Mouse (Mus musculus): ENCODE measurements around the gene Btbd3. TPM values are rescaled to one million over a fixed set of nuclear protein-coding genes. Genes with fewer than 3 reads are reported as not detected.

Gene Btbd3
- total RNA-seq, 2 experiments from 2014 or later = 16.2 to 18.6 TPM

GRCm38 (mm10) chr2:138484871-138485270 is 228.5 kb downstream of the Btbd3 start:
- DNase-seq (ENCODE audit: low spot score) = no peak
- intact Hi-C loops (cut with DNase I) = no loop called here

GRCm38 (mm10) chr2:138490688-138491405 is 234.5 kb downstream of the Btbd3 start:
- no peak for DNase-seq (ENCODE audit: low spot score)
- intact Hi-C loops (cut with DNase I) = no loop called here

DNA sequence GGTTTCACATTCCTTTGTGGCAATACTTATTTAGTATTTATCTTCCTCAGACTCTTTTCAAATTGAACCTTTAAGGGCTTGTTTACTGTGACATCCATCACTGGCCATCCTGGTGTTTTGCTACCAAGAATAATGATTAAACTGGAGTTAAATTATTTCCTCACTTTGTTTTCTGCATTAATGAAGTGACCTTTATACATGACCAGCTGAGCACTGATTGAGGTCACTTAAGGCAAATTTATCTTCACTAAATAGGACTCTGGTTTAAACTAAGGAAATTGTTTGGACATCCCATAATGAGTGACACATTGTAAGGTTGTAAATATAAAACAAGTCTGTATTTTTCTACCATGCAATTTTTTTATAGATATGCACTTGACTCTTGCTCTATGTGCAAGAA is 235.8 kb downstream of the Btbd3 start:
- intact Hi-C loops (cut with DNase I) = no loop called here
- DNase-seq (ENCODE audit: low spot score) = no peak

DNA sequence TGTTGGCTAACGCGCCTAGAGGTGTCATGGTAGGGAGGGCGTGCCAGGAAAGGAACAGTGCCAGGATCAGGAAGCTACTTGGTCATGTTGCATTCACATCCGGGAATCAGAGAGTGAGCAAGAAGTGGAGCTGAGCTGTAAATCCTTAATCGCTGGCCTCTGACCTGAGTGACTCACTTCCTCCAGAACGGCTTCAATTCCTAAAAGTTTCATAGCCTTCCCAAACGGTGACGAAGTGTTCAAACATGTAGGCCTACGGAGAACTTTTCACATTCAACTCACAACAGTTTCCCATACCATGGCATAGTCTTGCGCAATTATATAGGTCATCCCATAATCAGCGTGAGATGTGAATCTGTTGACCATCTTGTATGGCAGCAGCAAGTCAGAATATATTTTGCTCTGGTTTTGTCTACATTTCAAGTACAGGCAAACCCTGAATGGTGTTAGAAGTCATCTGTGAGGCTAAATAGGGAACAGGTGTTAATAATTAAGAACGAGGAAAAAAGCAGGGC is 247.6 kb downstream of the Btbd3 start:
- intact Hi-C loops (cut with DNase I) = no loop called here
- no peak for DNase-seq (ENCODE audit: low spot score)

- DNase-seq (ENCODE audit: low spot score) = no peak
- intact Hi-C loops (cut with DNase I) = no loop called here
These were observed 259.2 kb downstream of the Btbd3 start for GRCm38 (mm10) chr2:138515531-138515930.

- intact Hi-C loops (cut with DNase I) = no loop called here
- DNase-seq (ENCODE audit: low spot score) = no peak
These were observed 272.1 kb downstream of the Btbd3 start for GRCm38 (mm10) chr2:138528461-138528860.

DNA sequence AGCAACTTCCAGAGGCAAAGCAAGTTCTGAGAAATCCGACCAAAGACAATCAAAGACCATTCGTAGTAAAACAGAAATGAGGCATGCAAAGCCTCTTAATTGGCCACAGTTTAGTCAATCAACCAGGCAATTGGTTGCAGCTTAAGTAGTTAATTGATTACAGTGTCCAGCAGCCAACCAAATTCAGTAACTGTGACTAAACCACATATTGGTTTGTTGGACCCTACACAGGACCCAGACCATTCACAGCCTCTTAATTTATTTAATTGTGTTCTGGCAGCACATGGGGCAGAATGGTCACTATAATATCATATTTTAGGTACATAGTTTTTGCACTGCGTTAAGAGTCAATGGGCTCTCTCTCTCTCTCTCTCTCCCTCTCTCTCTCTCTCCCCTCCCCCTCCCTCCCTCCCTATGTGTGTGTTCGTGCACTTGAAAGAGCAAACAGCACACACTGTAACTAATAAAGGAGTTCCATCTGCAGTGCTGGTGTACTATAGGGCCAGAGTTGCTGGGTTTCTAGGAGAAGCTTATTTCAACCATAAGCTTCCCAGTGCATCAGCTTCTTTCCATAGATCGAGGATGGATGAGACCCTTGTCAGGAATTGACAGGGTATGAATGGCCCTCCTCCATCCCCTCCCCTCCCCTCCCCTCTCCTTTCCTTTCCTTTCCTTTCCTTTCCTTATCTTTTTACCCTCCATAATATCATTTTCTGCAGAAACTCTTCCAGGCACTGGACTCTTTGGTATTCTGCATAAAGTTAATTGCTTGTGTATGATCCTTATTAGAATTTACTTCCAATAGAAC is 275.0 kb downstream of the Btbd3 start:
- DNase-seq (ENCODE audit: low spot score) = no peak

DNA sequence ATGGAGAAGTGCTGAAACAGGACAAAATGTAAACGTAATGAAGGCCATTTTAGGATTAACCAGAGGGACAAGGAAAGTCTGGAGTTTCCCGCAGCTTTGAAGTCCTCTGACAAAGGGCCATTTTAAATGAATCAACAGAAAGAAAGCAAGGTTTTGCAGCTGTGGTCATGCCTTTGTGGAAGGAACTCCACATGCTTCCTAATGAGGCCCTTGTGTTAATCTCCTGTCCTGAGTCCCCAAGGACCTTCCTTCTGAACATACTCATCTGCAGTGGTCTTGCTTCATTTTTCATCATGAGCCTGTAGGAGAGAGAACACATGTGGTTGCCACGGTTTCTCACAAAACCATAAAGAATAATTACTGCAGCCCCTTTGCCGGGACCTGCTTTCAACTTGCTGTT is 275.6 kb downstream of the Btbd3 start:
- intact Hi-C loops (cut with DNase I) = no loop called here
- DNase-seq (ENCODE audit: low spot score) = no peak

More for the DNA sequence above, 275.0 kb downstream of the Btbd3 start:
- intact Hi-C loops (cut with DNase I) = no loop called here

- no peak for DNase-seq (ENCODE audit: low spot score)
These were observed 283.3 kb downstream of the Btbd3 start for GRCm38 (mm10) chr2:138539655-138540054.

DNA sequence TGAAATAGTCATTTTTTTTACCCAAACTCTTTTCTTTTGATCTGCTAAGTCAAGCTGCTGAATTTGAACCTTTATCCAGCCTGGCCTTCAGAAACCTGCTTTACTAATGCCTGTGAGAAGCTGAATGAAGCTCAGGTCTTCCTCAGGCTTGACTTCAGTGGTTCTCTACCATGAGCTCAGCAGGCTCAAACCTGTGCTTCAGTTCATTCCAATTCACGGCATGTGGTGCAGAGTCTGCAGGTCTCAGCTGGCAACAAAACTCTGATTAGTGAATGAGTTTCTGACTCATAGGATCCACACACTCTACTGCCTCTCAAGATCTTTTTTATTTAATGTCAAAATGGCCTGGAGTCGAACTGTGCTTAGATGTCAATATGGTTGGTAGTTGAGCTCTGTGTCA is 292.6 kb downstream of the Btbd3 start:
- DNase-seq (ENCODE audit: low spot score) = no peak
- intact Hi-C loops (cut with DNase I) = no loop called here

More at GRCm38 (mm10) chr2:138539655-138540054, 283.3 kb downstream of the Btbd3 start:
- intact Hi-C loops (cut with DNase I) = no loop called here

DNA sequence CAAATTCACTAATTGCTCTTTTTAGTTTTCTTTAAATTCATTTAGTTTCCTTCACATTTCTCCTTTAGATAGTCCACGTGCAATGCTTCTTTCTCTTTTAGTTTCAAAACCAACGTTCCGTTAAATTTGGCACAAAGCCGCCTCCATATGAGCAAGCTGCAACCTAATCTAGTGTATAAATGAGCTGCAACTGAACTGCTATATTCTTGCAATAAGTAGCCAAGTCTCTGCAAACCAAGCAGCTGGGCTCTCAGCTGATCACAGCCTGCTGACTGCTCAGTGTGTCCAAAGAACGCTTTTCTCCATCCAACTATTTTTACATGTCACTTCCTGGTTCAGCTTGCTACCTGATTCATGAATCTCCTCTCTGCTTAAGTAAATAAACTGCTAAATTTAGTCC is 295.2 kb downstream of the Btbd3 start:
- intact Hi-C loops (cut with DNase I) = no loop called here
- DNase-seq (ENCODE audit: low spot score) = no peak

- no peak for DNase-seq (ENCODE audit: low spot score)
- intact Hi-C loops (cut with DNase I) = no loop called here
These were observed 298.9 kb downstream of the Btbd3 start for GRCm38 (mm10) chr2:138555106-138555862.

DNA sequence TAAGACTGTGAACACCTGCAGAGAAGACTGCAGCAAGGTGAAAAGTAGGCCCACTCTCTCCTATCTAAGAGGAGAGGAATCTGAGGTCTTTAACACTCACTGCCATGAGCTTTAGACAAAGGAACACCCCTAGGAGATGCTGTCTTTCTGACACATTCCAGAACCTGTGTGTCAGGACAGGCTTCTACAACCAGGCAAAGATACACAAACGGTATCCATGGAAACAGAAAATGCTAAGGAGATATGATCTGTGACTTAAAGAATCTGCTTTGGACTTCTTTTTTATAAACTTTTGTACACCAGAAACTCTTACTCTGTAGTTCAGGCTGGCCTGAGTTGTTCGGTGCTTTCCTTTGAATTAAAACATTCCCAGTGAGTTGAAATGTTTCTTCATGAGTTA is 329.6 kb downstream of the Btbd3 start:
- intact Hi-C loops (cut with DNase I) = no loop called here
- no peak for DNase-seq (ENCODE audit: low spot score)

GRCm38 (mm10) chr2:138587335-138587734 is 331.0 kb downstream of the Btbd3 start:
- intact Hi-C loops (cut with DNase I) = no loop called here
- no peak for DNase-seq (ENCODE audit: low spot score)

GRCm38 (mm10) chr2:138587795-138588545 is 331.6 kb downstream of the Btbd3 start:
- intact Hi-C loops (cut with DNase I) = no loop called here
- DNase-seq (ENCODE audit: low spot score) = no peak

DNA sequence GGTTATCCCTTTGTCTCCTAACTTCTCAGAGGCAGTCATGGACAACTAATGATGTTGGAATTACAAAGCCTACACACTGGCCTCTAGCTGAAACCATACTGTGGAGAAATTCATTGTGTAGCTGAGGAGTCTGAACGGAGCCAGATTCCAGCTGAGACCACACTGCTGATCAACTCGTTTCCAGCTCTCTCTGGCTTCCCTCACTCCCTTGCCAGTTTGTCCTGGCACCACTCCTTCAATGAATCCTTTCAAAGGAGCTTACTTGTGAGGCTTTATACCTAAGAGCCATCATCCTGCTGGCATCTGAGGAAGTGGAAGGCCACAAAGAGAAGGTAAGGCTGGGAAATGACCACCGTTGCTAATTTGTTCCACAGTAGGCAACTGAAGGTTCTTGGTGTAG is 332.7 kb downstream of the Btbd3 start:
- intact Hi-C loops (cut with DNase I) = no loop called here
- DNase-seq (ENCODE audit: low spot score) = no peak

GRCm38 (mm10) chr2:138590307-138590706 is 333.9 kb downstream of the Btbd3 start:
- DNase-seq (ENCODE audit: low spot score) = no peak
- intact Hi-C loops (cut with DNase I) = no loop called here

GRCm38 (mm10) chr2:138612361-138612760 is 356.0 kb downstream of the Btbd3 start:
- no peak for DNase-seq (ENCODE audit: low spot score)
- intact Hi-C loops (cut with DNase I) = no loop called here

GRCm38 (mm10) chr2:138617501-138617900 is 361.1 kb downstream of the Btbd3 start:
- DNase-seq (ENCODE audit: low spot score) = no peak
- intact Hi-C loops (cut with DNase I) = no loop called here
